Mouse (Mus musculus) forebrain, embryonic 16.5 days (tissue): ENCODE data around the gene Kbtbd7. TPM values are rescaled to one million over a fixed set of nuclear protein-coding genes. Genes with fewer than 3 reads are reported as not detected.
A peak's percentile ranks its signal among the peaks of the same experiment; 100 is the strongest.

Experiments
- ATAC-seq: fragments of 200-750 bp; cut with Nextera tagmentation; 2 replicates; pipeline ENCODE4 v1.8.0; 2017; ENCODE audit warnings: mild to moderate bottlenecking, moderate library complexity
- H3K27ac ChIP-seq: fragments of 300-500 bp; sonication (generic); 2 replicates; pipeline ENCODE4 v1.5.1; 2014; ENCODE audit warnings: low read length, control low read depth
- H3K27me3 ChIP-seq: fragments of 300-500 bp; sonication (generic); replicated peaks from 2 replicates; pipeline ENCODE4 v1.6.1; 2014; ENCODE audit warnings: low read length; ENCODE audit not compliant: control insufficient read depth, insufficient read depth
- H3K36me3 ChIP-seq: fragments of 300-500 bp; sonication (generic); 2 replicates; pipeline ENCODE4 v1.6.1; 2014; ENCODE audit not compliant: control insufficient read depth, insufficient read depth
- H3K4me1 ChIP-seq: fragments of 300-500 bp; sonication (generic); replicated peaks from 2 replicates; pipeline ENCODE4 v1.6.1; 2014; ENCODE audit warnings: low read length; ENCODE audit not compliant: control insufficient read depth, insufficient read depth
- H3K4me2 ChIP-seq: fragments of 300-500 bp; sonication (generic); 2 replicates; pipeline ENCODE4 v1.6.1; 2014; ENCODE audit warnings: mild to moderate bottlenecking, low read length, control low read depth
- H3K4me3 ChIP-seq: fragments of 300-500 bp; sonication (generic); replicated peaks from 2 replicates; pipeline ENCODE4 v1.5.1; 2014; ENCODE audit warnings: mild to moderate bottlenecking, low read length, control low read depth
- H3K9ac ChIP-seq: fragments of 300-500 bp; sonication (generic); replicated peaks from 2 replicates; pipeline ENCODE4 v1.6.1; 2014; ENCODE audit warnings: low read depth, low read length, control low read depth
- H3K9me3 ChIP-seq: fragments of 300-500 bp; sonication (generic); 2 replicates; pipeline ENCODE4 v1.6.1; 2016; ENCODE audit warnings: low read length; ENCODE audit not compliant: control insufficient read depth
- WGBS: fragments of 180-500 bp; shearing (Covaris S2); extraction: QIAGEN DNeasy Blood & Tissue Kit; methylation state at CpG from one replicate; pipeline ENCODE4 v1.1.7; 2014; 5-methylcytosine and 5-hydroxymethylcytosine counted together
- polyA plus RNA-seq: library from polyadenylated mRNA; unstranded; fragments of >200 nt; fragmentation: Nextera tagmentation; extraction: Ambion mirVana; gene quantifications from 2 replicates; pipeline ENCODE4 v1.2.1, GENCODE M21; 2015

Kbtbd7 gene
- polyA plus RNA-seq = 25.2 and 30.4 TPM in 2 replicates

- Histone ChIP-seq H3K4me1 (peaks cover 8% of the 10 kb centered on the region), H3K27ac (peak within 1 kb of the TSS; percentile 88), H3K9ac (peak within 1 kb of the TSS; percentile 77), H3K9me3 (peaks cover 8% of the 10 kb centered on the region; the same call in 1 of the 2 replicates), H3K4me2 (peak within 1 kb of the TSS; percentile 43), H3K4me3 (peak within 1 kb of the TSS; percentile 55), H3K27me3 (no peaks in the 10 kb centered on the region), H3K36me3 (peaks cover 8% of the 10 kb centered on the region)
- 1% methylated on average over 36 of the region's 44 CpGs for WGBS
- peak; percentile 99 for ATAC-seq
Measured at GRCm38 (mm10) chr14:79425979-79426729, at the start of gene Kbtbd7. Kbtbd7 (plus strand) TSS chr14:79426511.

GRCm38 (mm10) chr14:79377041-79377440 is 49.3 kb upstream of the Kbtbd7 start:
- Histone ChIP-seq H3K9me3 (no peaks in the 10 kb centered on the region), H3K27me3 (no peaks in the 10 kb centered on the region), H3K27ac (no peak overlapping the region), H3K4me3 (no peak overlapping the region), H3K36me3 (peaks cover 3% of the 10 kb centered on the region; the same call in 1 of the 2 replicates), H3K4me1 (no peaks in the 10 kb centered on the region), H3K9ac (no peak overlapping the region), H3K4me2 (no peak overlapping the region)
- no peak for ATAC-seq

- no peaks in the 10 kb centered on the region for H3K4me1 ChIP-seq
- H3K27me3 ChIP-seq = no peaks in the 10 kb centered on the region
- peaks cover 3% of the 10 kb centered on the region; the same call in 1 of the 2 replicates for H3K36me3 ChIP-seq
- H3K9me3 ChIP-seq = no peaks in the 10 kb centered on the region
- H3K27ac ChIP-seq = no peak overlapping the region
- no peak for ATAC-seq
- no peak overlapping the region for H3K9ac ChIP-seq
- H3K4me2 ChIP-seq = no peak overlapping the region
- 94% methylated on average over 7 of the region's 7 CpGs for WGBS
- no peak overlapping the region for H3K4me3 ChIP-seq
Measured at GRCm38 (mm10) chr14:79383120-79383519, 43.2 kb upstream of the Kbtbd7 start.

GRCm38 (mm10) chr14:79388304-79388703 is 38.0 kb upstream of the Kbtbd7 start:
- 84% methylated on average over 3 of the region's 3 CpGs for WGBS

GRCm38 (mm10) chr14:79389438-79390264 is 36.7 kb upstream of the Kbtbd7 start:
- H3K36me3 ChIP-seq = no peaks in the 10 kb centered on the region
- H3K27me3 ChIP-seq = no peaks in the 10 kb centered on the region
- H3K4me1 ChIP-seq = peaks cover 10% of the 10 kb centered on the region
- peak overlapping the region; percentile 99 for H3K4me3 ChIP-seq
- H3K4me2 ChIP-seq = peak overlapping the region; percentile 82
- H3K9me3 ChIP-seq = no peaks in the 10 kb centered on the region
- whole genome bisulfite sequencing = under 1% methylated on average over 16 of the region's 16 CpGs
- peak overlapping the region; percentile 89 for H3K9ac ChIP-seq
- peak overlapping the region; percentile 98 for H3K27ac ChIP-seq
- peak; percentile 18; the same call in 1 of the 2 replicates for ATAC-seq

More at GRCm38 (mm10) chr14:79388304-79388703, 38.0 kb upstream of the Kbtbd7 start:
- no peak overlapping the region for H3K4me2 ChIP-seq
- H3K9me3 ChIP-seq = no peaks in the 10 kb centered on the region
- no peak overlapping the region for H3K4me3 ChIP-seq
- peaks cover 10% of the 10 kb centered on the region for H3K4me1 ChIP-seq
- H3K9ac ChIP-seq = no peak overlapping the region
- H3K36me3 ChIP-seq = no peaks in the 10 kb centered on the region
- H3K27ac ChIP-seq = no peak overlapping the region
- H3K27me3 ChIP-seq = no peaks in the 10 kb centered on the region
- ATAC-seq = no peak

- H3K4me1 ChIP-seq = peaks cover 10% of the 10 kb centered on the region
- under 1% methylated on average over 67 of the region's 71 CpGs for WGBS
- H3K27me3 ChIP-seq = no peaks in the 10 kb centered on the region
- peak within 1 kb of the TSS; percentile 89 for H3K9ac ChIP-seq
- ATAC-seq = peak; percentile 97
- H3K4me3 ChIP-seq = peak within 1 kb of the TSS; percentile 99
- no peaks in the 10 kb centered on the region for H3K9me3 ChIP-seq
- H3K36me3 ChIP-seq = no peaks in the 10 kb centered on the region
- peak within 1 kb of the TSS; percentile 98 for H3K27ac ChIP-seq
- peak within 1 kb of the TSS; percentile 82 for H3K4me2 ChIP-seq
Measured at GRCm38 (mm10) chr14:79390265-79390926, 35.9 kb upstream of the Kbtbd7 start, which contains the start of gene Naa16. Naa16 (minus strand) TSS chr14:79390778.

GRCm38 (mm10) chr14:79393289-79393688 is 33.0 kb upstream of the Kbtbd7 start:
- no peak for ATAC-seq
- H3K9me3 ChIP-seq = no peaks in the 10 kb centered on the region
- H3K9ac ChIP-seq = no peak overlapping the region
- no peak overlapping the region for H3K4me2 ChIP-seq
- no peak overlapping the region for H3K4me3 ChIP-seq
- no peaks in the 10 kb centered on the region for H3K27me3 ChIP-seq
- peaks cover 12% of the 10 kb centered on the region for H3K4me1 ChIP-seq
- WGBS = 81% methylated on average over 1 of the region's 1 CpGs
- H3K27ac ChIP-seq = no peak overlapping the region
- no peaks in the 10 kb centered on the region for H3K36me3 ChIP-seq

- Histone ChIP-seq H3K4me2 (no peak overlapping the region), H3K4me3 (no peak overlapping the region), H3K36me3 (no peaks in the 10 kb centered on the region), H3K27me3 (no peaks in the 10 kb centered on the region), H3K9me3 (no peaks in the 10 kb centered on the region), H3K9ac (no peak overlapping the region), H3K4me1 (peaks cover 5% of the 10 kb centered on the region), H3K27ac (no peak overlapping the region)
- no peak for ATAC-seq
Measured at GRCm38 (mm10) chr14:79394564-79394963, 31.7 kb upstream of the Kbtbd7 start.
